Mouse (Mus musculus): Measurements from ENCODE around the gene Inpp5k. TPM values are rescaled to one million over a fixed set of nuclear protein-coding genes. Genes with fewer than 3 reads are reported as not detected.

Gene Inpp5k
- polyA plus RNA-seq, 1 experiment, result 81.3 TPM

DNA sequence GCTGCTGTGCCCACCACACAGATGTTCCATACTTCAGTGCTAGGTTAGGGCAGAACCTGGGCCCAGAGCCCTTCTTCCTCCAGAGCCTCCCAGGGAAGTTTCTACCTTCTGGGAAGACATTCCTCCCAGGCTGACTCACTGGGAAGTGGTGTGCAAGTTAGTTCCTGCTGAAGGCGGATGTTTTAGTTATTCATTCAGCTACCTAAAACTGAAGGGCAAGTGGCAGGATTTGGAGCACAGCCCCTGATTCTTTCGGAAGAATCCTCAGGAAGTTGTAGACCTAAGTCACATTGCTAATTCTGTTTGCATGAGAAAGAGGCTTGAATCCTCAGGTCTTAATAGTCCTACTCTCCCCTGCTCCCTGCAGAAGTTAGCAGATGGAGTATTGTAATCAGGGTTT lies 9.4 kb upstream of the Inpp5k start:
- Histone ChIP-seq H3K4me3 (replicated peaks; ENCODE audit: insufficient read depth, low read depth, low read length) (no peak overlapping the region), H3K27ac (ENCODE audit: insufficient read depth, low read length) (peak overlapping the region; percentile 79; the same call in 1 of the 2 replicates), H3K4me1 (ENCODE audit: control insufficient read depth, insufficient read depth, low read length) (peaks cover 18% of the 10 kb centered on the region), H3K27me3 (ENCODE audit: control insufficient read depth, insufficient read depth, low read length) (no peaks in the 10 kb centered on the region)
- DNase-seq, result no peak
- 95% methylated on average over 2 of the region's 2 CpGs for WGBS
- TF ChIP-seq CTCF (IDR thresholded peaks at IDR 0.05; ENCODE audit: borderline replicate concordance, insufficient read depth, low read depth, low read length) (no peak), POLR2A (IDR thresholded peaks at IDR 0.05; ENCODE audit: borderline replicate concordance, insufficient read depth, low read length) (no peak)

DNA sequence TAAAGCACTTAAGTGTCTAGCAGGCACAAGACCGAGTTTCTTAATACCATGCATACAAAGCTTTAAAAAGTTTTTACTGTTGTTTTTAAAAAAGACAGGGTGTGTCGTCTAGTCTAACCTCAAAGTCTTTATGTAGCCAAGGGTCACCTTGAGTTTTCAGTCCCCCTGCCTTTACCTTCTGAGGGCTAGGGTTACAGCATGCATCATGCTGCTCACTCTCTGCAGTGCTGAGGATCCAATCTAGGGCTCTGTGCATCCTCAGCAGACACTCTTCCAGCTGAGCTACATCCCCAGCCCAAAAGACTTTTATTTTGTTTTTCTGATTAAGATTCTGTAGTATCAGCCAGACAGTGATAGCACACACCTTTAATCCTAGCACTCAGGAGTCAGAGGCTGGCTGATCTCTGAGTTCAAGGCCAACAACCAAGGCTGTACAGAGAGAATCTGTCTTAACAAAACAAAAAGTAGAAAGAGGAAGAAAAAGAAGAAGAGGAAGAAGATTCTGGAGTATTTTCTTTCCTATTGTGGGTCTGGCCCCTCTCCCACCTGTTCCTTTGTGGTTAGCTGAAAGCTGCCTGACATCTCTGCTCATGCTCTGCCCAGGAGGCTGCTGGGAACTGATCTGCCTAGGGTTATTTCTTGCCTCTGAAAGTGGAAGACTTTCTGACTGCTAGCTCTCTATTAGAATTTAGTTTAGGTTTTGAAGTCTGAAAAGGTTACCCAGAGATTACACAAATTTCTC lies 8.0 kb upstream of the Inpp5k start:
- Histone ChIP-seq H3K4me1 (ENCODE audit: control insufficient read depth, insufficient read depth, low read length) (peaks cover 18% of the 10 kb centered on the region), H3K4me3 (replicated peaks; ENCODE audit: insufficient read depth, low read depth, low read length) (no peak overlapping the region), H3K27ac (ENCODE audit: insufficient read depth, low read length) (no peak overlapping the region), H3K27me3 (ENCODE audit: control insufficient read depth, insufficient read depth, low read length) (no peaks in the 10 kb centered on the region)
- no peak for DNase-seq
- WGBS, result 94% methylated on average over 2 of the region's 2 CpGs
- TF ChIP-seq CTCF (IDR thresholded peaks at IDR 0.05; ENCODE audit: borderline replicate concordance, insufficient read depth, low read depth, low read length) (no peak), POLR2A (IDR thresholded peaks at IDR 0.05; ENCODE audit: borderline replicate concordance, insufficient read depth, low read length) (no peak)

- no peak overlapping the region for H3K4me3 ChIP-seq (replicated peaks; ENCODE audit: insufficient read depth, low read depth, low read length)
- TF ChIP-seq CTCF (IDR thresholded peaks at IDR 0.05; ENCODE audit: borderline replicate concordance, insufficient read depth, low read depth, low read length) (no peak), POLR2A (IDR thresholded peaks at IDR 0.05; ENCODE audit: borderline replicate concordance, insufficient read depth, low read length) (no peak)
- H3K27ac ChIP-seq (ENCODE audit: insufficient read depth, low read length), result no peak overlapping the region
- H3K4me1 ChIP-seq (ENCODE audit: control insufficient read depth, insufficient read depth, low read length), result peaks cover 18% of the 10 kb centered on the region
- DNase-seq, result no peak
- 46% methylated on average over 2 of the region's 2 CpGs for WGBS
- no peaks in the 10 kb centered on the region for H3K27me3 ChIP-seq (ENCODE audit: control insufficient read depth, insufficient read depth, low read length)
Observed at GRCm38 (mm10) chr11:75624102-75624554, 6.7 kb upstream of the Inpp5k start.

DNA sequence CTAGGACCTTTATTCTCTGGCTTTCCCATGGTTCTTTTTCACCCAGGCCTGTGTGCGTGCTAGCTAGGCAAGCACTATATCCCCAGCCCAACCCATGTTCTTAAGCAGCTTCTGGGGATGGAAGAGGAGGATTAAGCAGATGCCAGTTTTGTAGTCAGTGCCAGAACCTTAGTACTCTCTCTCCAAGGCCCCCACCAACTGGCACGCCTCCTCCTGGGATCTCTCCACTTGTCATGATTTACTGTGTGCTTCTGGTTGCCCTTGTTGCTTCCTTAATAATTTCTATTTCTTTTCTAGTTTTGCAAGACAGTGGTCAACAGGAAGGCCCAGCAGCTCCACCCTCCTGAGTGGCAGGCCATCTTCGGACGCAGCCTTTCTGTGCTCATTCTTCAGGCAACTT lies 5.0 kb upstream of the Inpp5k start:
- Histone ChIP-seq H3K27me3 (ENCODE audit: control insufficient read depth, insufficient read depth, low read length) (no peaks in the 10 kb centered on the region), H3K27ac (ENCODE audit: insufficient read depth, low read length) (no peak overlapping the region), H3K4me3 (replicated peaks; ENCODE audit: insufficient read depth, low read depth, low read length) (no peak overlapping the region), H3K4me1 (ENCODE audit: control insufficient read depth, insufficient read depth, low read length) (peaks cover 6% of the 10 kb centered on the region)
- 65% methylated on average over 4 of the region's 4 CpGs for WGBS
- no peak for TF ChIP-seq POLR2A (IDR thresholded peaks at IDR 0.05; ENCODE audit: borderline replicate concordance, insufficient read depth, low read length)
- no peak for TF ChIP-seq CTCF (IDR thresholded peaks at IDR 0.05; ENCODE audit: borderline replicate concordance, insufficient read depth, low read depth, low read length)
- DNase-seq, result no peak

DNA sequence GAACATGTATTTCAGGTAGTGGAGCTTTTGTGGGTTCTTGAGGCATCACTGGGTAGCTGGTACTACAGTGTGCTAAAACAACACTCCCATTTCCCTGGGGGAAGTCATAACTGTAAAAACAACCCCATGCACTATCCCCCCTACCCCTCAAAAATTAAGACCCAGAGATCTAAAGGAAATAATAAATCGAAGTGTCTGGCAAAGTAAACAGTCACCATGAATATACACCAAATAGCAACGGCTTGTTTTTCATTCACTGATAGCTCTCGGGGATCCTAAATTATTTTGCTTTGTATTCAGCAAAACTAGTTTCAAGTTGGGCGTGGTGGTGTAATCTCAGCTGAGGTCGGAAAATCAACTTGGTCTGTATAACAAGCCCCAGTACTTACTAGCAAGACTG lies 690 bp upstream of the Inpp5k start:
- H3K27me3 ChIP-seq (ENCODE audit: control insufficient read depth, insufficient read depth, low read length), result no peaks in the 10 kb centered on the region
- peak overlapping the region; percentile 70 for H3K4me3 ChIP-seq (replicated peaks; ENCODE audit: insufficient read depth, low read depth, low read length)
- no peak overlapping the region for H3K27ac ChIP-seq (ENCODE audit: insufficient read depth, low read length)
- DNase-seq, result no peak
- H3K4me1 ChIP-seq (ENCODE audit: control insufficient read depth, insufficient read depth, low read length), result peaks cover 15% of the 10 kb centered on the region
- TF ChIP-seq POLR2A (IDR thresholded peaks at IDR 0.05; ENCODE audit: borderline replicate concordance, insufficient read depth, low read length), result no peak
- TF ChIP-seq CTCF (IDR thresholded peaks at IDR 0.05; ENCODE audit: borderline replicate concordance, insufficient read depth, low read depth, low read length), result no peak
- WGBS, result 11% methylated on average over 5 of the region's 5 CpGs

GRCm38 (mm10) chr11:75631561-75632225 lies 905 bp downstream of the Inpp5k start:
- peak; percentile 49 to 53 for DNase-seq
- 0 out of 2 replicates have a peak overlapping the region, but pooled peaks have one; percentile 28 for H3K27ac ChIP-seq (ENCODE audit: insufficient read depth, low read length)
- peaks cover 15% of the 10 kb centered on the region for H3K4me1 ChIP-seq (ENCODE audit: control insufficient read depth, insufficient read depth, low read length)
- no peaks in the 10 kb centered on the region for H3K27me3 ChIP-seq (ENCODE audit: control insufficient read depth, insufficient read depth, low read length)
- 2% methylated on average over 13 of the region's 13 CpGs for WGBS
- peak overlapping the region; percentile 88 for H3K4me3 ChIP-seq (replicated peaks; ENCODE audit: insufficient read depth, low read depth, low read length)
- TF ChIP-seq POLR2A (IDR thresholded peaks at IDR 0.05; ENCODE audit: borderline replicate concordance, insufficient read depth, low read length) (no peak), CTCF (IDR thresholded peaks at IDR 0.05; ENCODE audit: borderline replicate concordance, insufficient read depth, low read depth, low read length) (peak; percentile 10; the same call in 1 of the 2 replicates)

- no peak for DNase-seq
- no peak overlapping the region for H3K27ac ChIP-seq (ENCODE audit: insufficient read depth, low read length)
- no peaks in the 10 kb centered on the region for H3K27me3 ChIP-seq (ENCODE audit: control insufficient read depth, insufficient read depth, low read length)
- H3K4me3 ChIP-seq (replicated peaks; ENCODE audit: insufficient read depth, low read depth, low read length), result no peak overlapping the region
- WGBS, result 94% methylated on average over 5 of the region's 5 CpGs
- TF ChIP-seq POLR2A (IDR thresholded peaks at IDR 0.05; ENCODE audit: borderline replicate concordance, insufficient read depth, low read length) (no peak), CTCF (IDR thresholded peaks at IDR 0.05; ENCODE audit: borderline replicate concordance, insufficient read depth, low read depth, low read length) (no peak)
- peaks cover 15% of the 10 kb centered on the region for H3K4me1 ChIP-seq (ENCODE audit: control insufficient read depth, insufficient read depth, low read length)
Observed at GRCm38 (mm10) chr11:75632921-75633320, 2.1 kb downstream of the Inpp5k start.

GRCm38 (mm10) chr11:75634801-75635200 lies 4.0 kb downstream of the Inpp5k start:
- Histone ChIP-seq H3K4me1 (ENCODE audit: control insufficient read depth, insufficient read depth, low read length) (peaks cover 15% of the 10 kb centered on the region), H3K27ac (ENCODE audit: insufficient read depth, low read length) (no peak overlapping the region), H3K4me3 (replicated peaks; ENCODE audit: insufficient read depth, low read depth, low read length) (no peak overlapping the region), H3K27me3 (ENCODE audit: control insufficient read depth, insufficient read depth, low read length) (no peaks in the 10 kb centered on the region)
- DNase-seq, result no peak
- WGBS, result 79% methylated on average over 3 of the region's 3 CpGs
- TF ChIP-seq POLR2A (IDR thresholded peaks at IDR 0.05; ENCODE audit: borderline replicate concordance, insufficient read depth, low read length) (no peak), CTCF (IDR thresholded peaks at IDR 0.05; ENCODE audit: borderline replicate concordance, insufficient read depth, low read depth, low read length) (no peak)
